Mouse (Mus musculus) duodenum, adult 2 months (tissue): Measurements from ENCODE around the gene Slitrk4. TPM values are rescaled to one million over a fixed set of nuclear protein-coding genes. Genes with fewer than 3 reads are reported as not detected.

Experiments
- polyA plus RNA-seq: library from polyadenylated mRNA; depleted of rRNA; stranded (reverse); fragments of >200 nt; gene quantifications from 2 replicates; pipeline ENCODE4 v1.2.3, GENCODE M21; 2012; ENCODE audit warnings: low replicate concordance; rRNA removed

Gene Slitrk4
- not detected in 2 replicates for polyA plus RNA-seq

GRCm38 (mm10) chrX:64276290-64277125 lies at the start of gene Slitrk4:
Slitrk4 (minus strand) TSS chrX:64276996.

Other genes starting within 250 kb of the Slitrk4 start
- not detected in 2 replicates for gene Gm6760, start 124.8 kb downstream of the Slitrk4 start, polyA plus RNA-seq
- not detected in 2 replicates for gene 3830417A13Rik, start 103.4 kb downstream of the Slitrk4 start, polyA plus RNA-seq